Mouse (Mus musculus): ENCODE data around the gene Hsph1.

Gene Hsph1

DNA sequence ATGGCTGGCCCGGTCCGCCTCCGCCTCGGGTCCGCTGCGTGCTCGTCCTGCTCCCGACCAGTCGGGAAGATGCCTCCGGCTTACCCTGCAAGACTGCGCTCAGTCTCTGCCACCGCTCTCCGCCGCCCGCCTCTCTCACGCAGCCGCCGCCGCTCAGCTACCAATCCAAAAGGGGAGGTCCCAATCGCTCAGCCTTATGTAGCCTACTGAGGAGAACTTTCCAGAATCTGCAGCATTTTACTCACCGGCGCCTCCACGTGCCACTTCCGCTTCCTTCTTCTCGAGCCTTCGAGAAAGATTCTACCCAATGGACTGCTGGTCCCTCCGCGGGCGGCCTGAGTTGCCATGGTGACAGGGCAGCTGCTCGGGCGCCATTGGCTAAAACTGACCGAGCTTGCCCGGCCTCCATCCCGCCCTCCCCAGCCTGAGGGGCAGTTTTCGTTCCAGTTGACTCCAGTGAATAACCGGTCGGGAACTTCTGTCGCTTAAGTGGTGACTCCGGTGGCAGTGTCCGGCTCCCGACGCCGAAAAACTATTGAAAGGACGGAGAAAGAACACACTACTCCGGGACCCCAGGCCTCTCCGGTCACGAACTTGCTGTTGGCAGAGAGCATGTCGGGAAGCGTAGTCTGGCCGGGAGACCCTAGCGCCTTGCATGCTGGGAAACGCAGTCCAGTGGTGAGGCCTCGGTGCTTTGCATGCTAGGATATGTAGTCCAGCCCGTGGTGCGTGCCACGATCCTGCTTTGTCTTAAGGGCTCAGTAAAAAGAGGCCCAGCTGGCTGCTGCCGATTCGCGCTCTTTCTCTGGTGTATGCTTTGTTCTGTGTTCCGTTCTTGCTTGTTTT, at the start of gene Hsph1:
Hsph1 (minus strand) TSS at position 302 of the 846 bp plus-strand sequence.
- DNase-seq, result peak; percentile 99

GRCm38 (mm10) chr5:149680946-149681345, 44.8 kb upstream of the Hsph1 start:
- no peak for DNase-seq

DNA sequence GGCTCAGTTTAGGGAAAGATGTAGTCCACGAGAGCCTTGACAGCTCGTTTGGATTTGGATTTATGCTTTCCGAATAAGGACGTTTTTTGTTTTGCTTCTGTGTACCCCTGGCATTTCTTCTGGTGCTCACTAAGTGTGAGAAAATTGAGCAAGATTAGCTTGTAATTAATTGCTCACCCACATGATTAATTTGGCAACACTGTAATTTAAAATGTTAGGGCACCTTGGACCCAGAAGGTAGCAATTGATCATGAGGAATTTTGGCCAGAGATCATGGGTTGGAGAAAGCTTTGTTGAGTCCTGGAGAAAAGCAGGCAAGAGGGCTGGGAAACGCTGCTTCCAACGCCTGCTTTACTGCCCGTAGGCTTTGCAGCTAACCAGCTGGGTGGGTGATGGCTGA, 43.7 kb upstream of the Hsph1 start:
- DNase-seq, result no peak

DNA sequence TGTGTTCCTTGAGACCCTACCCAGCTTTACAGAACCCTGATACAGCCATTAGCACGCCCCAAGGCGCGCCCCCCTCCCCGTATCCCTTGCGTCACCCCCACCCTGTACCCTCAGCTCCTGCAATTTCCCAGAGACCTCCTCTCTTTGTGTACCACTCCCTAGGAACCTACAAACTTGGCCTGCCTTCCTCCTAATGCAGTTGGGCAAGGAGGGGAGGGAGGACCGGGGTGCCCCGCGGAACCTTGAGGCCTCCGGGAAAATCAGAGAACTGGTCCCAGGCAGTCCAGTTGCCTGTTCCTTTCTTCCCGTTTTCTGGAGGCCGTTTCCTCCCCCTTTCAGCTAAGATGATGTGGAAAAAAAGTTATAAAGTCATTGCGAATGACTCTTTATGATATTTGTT, 43.2 kb upstream of the Hsph1 start:
- peak; percentile 12 for DNase-seq

GRCm38 (mm10) chr5:149678990-149679348, 42.8 kb upstream of the Hsph1 start:
- no peak for DNase-seq

DNA sequence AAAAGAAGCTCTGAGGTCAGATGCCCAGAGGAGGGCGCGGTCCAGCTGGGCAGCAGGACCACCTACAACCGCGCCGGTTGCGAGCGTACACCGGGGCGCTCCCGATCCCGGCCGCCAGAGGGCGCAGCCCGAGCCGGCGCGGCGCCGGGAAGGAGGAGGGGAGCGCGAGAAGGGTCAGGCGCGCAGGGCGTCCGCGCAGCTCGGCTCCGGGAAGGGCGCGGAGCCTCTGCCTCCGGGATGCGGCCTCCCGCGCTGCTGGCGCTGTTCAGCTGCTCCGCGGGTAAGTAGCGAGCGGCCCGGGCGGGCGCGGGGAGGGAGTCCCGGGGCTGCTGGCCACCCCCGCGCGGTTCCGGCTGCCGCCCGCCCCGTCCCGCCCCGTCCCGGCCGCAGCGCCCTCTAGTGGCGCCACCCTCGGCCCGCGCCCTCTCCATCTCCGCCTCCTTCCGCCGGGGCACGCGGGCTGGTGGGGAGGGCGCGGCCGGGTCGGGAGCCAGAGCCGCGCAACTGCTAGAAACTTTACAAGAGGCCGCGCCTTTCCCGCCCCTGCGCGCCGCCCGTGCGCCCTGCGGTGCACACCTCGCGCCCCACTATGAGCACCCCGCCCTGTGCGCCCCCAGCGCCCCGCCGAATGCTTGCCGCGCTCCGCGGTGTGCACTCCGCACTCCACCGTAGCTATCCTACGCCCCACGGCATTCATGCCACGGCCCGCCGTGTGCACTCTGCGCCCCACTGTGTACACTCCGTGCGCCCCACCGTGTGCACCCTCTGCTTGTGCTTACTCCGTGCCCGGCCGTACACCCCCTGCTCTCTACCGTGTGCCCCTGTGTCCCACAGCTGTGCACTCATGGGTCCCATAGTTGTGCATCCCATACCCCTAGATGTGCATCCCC, 42.2 kb upstream of the Hsph1 start, which contains the start of gene B3glct:
B3glct (plus strand) TSS at position 131 of the 890 bp plus-strand sequence.
- DNase-seq, result peak; percentile 80

GRCm38 (mm10) chr5:149677196-149677595, 41.0 kb upstream of the Hsph1 start:
- no peak for DNase-seq

DNA sequence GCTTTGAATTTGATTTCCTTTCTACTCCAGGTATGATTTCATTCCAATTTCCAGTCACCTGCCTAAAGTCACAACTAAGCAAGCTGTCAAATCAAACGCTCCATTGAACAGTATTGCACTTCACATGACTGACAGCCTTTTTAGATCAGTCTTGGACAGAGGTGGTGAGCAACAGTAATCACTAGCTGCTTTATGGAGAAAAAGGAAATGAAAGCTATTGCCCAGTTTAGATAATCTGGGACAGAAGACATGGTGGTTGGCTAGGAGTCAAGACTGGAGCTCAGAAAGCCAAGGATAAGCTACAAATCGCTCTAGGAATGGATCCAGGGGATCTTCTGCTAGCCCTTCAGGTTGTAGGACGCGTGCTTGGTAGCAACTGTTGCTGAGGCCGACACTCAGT, 27.2 kb upstream of the Hsph1 start:
- no peak for DNase-seq

DNA sequence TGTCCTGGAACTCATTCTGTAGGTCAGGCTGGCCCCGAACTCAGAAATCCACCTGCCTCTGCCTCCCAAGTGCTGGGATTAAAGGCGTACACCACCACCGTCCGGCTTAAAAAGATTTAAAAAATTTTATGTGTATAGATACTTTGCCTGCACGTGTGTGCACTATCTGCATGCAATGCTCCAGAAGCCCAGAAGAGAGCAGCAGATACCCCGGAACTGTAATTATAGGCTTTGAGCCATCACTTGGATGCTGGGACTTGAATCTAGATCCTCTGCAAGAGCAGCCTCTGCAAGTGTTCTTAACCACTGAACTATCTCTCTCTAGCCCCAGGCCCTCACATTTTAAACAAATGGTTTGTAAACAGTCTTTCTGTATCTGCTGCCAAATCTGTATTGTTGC, 26.8 kb upstream of the Hsph1 start:
- DNase-seq, result no peak

DNA sequence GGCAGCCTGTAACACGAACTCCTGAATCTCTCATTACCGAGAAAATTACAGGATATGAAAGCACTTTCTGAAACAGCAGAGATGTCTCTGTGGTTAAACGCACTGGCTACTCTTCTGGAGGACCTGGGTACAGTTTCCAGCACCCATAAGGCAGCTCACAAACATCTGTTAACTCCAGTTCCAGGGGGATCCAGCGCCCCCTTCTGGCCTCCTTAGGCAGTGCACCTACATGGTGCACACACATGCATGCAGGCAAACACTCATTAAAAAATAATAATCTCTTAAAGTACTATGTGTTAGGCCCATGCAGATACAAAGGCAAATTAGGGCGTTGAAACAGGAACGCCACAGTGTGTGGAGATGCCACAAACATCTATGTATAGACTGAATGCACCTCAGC, 25.3 kb upstream of the Hsph1 start:
- no peak for DNase-seq

DNA sequence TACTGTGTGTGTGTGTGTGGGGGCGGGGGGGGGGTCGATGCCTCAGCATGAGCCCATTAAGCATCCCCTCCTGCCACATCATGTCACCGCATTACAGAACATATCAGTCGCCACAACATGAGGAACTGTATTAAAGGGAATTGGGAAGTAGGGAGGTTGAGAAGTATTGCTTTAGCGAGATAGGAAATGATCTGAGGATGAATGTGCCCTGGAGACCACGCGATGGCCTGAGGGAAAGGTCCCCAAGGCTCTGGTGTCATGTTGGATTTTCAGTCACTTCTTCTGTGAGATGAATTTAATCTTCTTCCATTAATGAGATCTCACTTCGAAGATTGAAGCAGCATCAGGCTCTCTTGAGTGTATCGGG, 23.2 kb upstream of the Hsph1 start:
- DNase-seq, result no peak

DNA sequence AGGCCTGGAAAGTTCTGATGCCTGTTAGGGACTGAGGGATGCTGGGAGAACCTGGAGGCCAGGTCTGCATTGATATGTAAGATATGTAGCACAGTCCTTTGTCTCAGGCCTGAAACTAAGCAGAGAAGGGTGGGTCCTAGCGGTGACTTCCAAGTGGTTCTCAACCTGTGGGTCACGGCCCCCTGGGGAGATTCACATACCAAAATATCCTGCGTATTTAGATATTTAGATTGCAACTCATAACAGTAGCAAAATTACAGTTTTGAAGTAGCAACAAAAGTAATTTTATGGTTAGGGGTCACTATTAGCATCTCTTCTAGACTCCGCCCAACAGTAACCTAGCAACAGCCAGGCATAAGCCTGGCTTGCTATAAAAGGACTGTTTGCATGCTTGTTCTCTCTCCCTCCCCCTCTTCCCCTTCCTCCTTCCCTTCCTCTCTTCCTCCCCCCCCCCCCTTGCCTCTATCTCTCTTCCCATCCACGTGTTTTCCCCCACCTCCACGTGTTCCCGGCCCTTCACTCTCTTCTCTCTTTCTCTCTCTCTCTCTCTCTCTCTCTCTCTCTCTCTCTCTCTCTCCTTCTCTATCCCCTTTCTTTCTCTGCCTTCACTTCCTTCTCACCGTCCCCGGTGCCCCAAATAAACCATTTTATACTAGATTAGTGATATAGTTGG, 22.7 kb upstream of the Hsph1 start:
- DNase-seq, result no peak

DNA sequence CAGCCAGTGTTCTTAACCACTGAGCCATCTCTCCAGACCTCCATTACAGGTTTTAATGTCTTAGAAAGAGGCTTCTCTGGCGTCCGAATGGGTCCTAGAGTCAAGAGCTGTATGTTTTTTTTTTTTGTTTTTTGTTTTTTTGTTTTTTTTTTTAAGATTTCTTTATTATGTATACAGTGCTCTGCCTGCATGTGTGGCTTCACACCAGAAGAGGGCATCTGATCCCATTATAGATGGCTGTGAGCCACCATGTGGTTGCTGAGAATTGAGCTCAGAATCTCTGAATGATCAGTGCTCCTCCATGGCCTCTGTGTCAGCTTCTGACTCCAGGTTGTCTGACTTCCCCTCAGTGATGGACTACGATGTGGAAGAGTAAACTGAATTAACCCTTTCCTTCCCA, 21.8 kb upstream of the Hsph1 start:
- DNase-seq, result no peak

DNA sequence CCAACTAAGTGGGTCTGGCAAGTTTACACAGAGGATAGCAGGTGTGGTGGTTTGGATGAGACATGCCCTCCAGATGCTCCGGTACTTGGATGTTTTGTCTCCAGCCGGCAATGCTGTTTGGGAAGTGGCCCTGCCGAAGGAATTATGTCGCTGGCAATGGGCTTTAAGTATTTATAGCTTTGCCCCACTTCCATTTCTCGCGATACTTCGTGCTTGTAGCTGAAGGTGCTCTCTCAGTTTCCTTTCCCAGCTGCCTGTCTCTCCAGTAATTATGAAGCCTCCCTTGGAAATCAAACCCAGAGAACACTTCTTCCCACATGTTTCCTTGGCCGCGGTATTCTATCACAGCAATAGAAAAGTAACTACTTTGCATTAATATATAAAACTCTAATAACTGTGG, 19.5 kb upstream of the Hsph1 start:
- DNase-seq, result no peak

- no peak for DNase-seq
Measured at GRCm38 (mm10) chr5:149650179-149650553, 14.0 kb upstream of the Hsph1 start.

DNA sequence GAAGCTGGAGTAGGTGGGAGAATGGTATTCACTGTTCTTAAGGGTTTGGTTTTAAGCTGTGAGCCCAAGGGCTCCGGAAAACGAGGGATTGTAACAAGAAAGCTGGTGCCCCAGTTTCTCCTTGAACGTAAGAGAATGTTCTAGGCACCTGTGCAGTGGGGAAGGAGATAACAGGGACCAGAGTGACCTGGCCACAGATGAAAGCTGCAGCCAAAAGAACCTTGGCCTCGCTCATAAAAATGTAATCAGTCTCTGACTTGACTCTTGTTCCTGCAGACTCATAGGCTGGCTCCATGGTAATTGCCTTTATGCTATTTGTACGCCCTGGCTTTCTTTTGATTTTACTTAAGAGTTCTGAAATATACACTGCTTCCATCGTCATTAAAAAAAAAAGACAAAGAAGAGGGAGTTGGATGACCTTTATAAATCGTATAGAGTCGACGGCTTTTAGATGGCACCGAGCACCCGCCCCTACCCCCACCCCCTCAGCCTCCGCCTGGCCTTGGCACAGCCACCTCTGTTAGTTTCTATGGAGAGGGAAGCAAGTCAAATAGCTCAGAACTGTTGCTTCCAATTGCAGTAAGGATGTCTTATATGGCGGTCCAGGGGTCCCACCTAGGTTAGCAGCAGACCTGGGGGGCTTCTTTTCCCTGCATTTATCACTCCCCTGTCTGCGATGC, 13.5 kb upstream of the Hsph1 start:
- DNase-seq, result no peak

- no peak for DNase-seq
Measured at GRCm38 (mm10) chr5:149648895-149649406, 12.8 kb upstream of the Hsph1 start.

- no peak for DNase-seq
Measured at GRCm38 (mm10) chr5:149648196-149648595, 12.0 kb upstream of the Hsph1 start.

GRCm38 (mm10) chr5:149647367-149648115, 11.4 kb upstream of the Hsph1 start:
- DNase-seq, result no peak

DNA sequence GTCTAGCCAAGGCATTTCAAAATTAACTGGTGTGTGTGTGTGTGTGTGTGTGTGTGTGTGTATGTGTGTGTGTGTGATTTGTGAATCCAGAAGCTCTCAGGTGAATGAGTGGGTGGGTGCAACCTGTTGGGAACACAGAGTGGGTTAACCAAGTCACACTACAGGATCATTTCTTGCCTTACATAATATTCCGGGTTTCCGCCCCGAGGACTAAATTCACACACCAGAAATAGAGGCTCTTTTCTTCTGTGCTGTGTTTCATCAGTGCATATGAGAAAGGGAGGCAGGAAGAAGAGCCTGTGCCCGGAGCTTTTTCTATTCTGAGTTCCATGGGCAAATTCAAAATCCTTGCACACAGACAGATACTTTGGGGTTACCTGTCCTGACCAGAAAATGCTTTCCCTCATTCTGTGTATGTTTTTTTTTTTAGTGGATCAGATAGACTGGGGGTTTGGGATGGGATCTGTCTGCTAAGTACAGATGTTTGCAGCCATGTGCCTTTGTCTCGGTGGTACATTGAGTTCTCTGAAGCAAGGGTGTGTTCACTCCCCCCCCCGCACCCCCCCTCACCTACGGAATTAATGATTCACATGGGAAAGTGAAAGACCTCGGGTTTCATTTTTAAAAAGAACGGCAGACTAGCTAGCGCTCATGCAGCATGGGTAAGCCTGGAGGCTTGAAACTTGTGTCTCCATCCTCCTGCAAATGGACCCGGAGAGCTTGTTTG, 6.8 kb upstream of the Hsph1 start:
- DNase-seq, result peak; percentile 54

DNA sequence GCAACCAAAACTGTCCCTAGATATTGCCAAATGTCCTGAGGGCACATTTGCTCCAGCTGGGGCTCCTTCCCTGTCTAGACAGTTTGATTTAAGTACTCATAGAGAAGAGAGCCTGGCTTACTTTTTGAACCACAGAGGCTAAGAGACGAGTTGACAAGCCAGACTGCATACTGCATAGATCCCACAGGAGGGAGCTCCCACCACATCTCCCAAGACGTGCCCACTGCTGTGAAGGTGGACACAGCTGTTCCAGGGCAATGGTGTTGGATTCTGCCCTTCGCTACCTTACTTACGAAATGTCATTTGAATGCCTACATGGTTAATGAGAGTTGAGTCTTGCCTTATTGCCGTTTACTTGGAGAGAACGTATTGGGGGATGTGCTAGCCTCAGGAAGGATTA, 6.2 kb upstream of the Hsph1 start:
- no peak for DNase-seq

Data from right cerebral cortex, adult 18-20 months (tissue).